Mouse (Mus musculus) R1 (cell line): ENCODE data around the gene Eya4.

ENCODE experiments used
- DNase-seq: peaks from one replicate; pipeline ENCODE4 v3.0.0-alpha.2; 2018; ENCODE audit warnings: low read depth, low spot score

Eya4 gene

DNA sequence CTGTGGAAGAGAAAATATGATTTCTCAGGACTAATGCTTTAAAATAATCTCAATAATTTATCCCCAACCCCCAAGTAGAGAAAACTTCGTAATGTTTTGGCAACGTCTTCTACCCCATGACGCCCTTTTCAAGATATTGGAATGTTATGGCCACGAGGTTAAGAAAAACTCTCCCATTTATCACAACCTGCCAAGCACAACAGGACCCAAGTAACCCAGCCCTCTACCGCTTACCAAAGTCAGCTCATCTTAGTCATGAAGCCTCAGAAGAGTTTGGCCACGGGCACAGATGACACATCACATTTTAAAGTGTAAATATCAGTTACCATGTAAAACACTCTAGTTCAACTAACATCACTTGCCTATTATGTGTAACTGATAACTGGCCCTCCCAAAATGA is 117.2 kb downstream of the Eya4 start:
- no peak for DNase-seq

- DNase-seq = no peak
Observed at GRCm38 (mm10) chr10:23230863-23231262, 119.7 kb downstream of the Eya4 start.

DNA sequence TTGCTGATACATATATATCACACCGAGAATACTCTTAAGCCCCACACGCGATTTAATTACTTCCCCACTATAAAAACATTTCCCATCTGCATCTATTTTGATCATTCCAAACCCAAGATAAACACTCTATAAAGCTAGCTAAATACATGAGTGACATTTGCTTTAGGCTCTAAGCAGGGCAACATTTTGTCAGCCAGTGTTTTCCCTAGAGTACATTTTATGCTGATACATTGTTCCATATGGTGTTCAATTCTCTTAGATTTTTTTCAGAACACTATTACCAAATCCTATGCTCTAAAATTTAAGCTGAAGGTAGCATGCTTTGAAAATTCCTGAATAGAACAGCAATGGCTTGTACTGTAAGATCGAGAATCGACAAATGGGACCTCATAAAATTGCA is 127.2 kb downstream of the Eya4 start:
- DNase-seq = no peak

- no peak for DNase-seq
Observed at GRCm38 (mm10) chr10:23220432-23220831, 130.2 kb downstream of the Eya4 start.

DNA sequence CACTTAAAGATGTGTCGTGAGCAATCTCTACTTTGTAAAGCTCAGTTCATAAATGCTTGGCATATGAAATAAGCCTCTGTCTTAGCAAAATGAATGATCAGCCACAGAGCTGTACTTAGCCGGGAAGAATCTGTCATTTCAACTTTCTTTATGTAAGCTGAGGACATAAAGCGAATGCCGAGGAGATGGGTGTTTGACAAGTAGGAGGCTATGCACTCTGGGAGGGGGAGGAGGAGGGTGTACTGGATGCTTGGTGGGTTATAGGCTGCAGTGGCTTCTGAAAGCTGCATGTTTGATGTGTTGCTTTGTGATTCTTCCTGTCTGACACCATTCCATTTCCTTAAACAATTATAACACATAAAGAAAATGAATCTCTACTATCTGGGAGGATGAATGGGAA is 133.8 kb downstream of the Eya4 start:
- no peak for DNase-seq

DNA sequence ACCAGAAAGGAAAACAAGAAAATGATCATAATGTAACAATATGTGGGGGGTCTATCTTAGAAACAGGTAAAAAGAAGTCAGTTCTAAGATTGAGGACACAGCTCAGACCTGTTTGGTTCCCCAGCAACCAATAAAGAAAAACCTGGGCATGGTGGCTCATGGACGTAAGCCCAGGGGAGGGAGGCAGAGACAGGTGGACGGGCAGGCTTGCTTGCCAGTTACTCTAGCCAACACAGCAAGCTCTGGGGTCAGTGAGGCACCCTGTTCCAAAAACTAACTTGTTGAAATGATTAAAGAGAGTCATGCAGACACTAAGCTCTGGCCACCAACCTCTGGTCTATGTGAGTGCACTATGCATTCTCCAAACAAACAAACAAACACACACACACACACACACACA is 139.2 kb downstream of the Eya4 start:
- DNase-seq = no peak

DNA sequence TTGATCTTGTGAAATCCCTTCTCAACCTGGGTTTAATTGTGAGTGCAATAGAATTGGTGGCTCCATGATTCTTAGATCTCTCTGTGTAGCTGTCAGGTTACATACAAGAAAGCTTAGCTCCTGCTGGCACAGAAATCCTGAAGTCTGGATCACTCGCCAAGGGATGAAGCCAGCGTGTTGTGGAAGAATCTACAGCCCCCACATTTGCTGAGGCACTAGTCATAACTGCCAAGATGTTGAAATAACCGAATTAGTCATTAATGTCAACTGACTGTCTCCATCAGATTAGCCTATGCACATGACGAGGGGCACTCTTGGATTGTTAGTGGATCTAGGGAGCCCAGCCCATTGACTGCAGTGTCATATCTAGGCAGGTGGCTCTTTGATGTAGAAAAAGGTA is 146.7 kb downstream of the Eya4 start:
- no peak for DNase-seq

GRCm38 (mm10) chr10:23203144-23203838 is 147.3 kb downstream of the Eya4 start:
- DNase-seq = no peak

- DNase-seq = no peak
Observed at GRCm38 (mm10) chr10:23202591-23202990, 148.0 kb downstream of the Eya4 start.

DNA sequence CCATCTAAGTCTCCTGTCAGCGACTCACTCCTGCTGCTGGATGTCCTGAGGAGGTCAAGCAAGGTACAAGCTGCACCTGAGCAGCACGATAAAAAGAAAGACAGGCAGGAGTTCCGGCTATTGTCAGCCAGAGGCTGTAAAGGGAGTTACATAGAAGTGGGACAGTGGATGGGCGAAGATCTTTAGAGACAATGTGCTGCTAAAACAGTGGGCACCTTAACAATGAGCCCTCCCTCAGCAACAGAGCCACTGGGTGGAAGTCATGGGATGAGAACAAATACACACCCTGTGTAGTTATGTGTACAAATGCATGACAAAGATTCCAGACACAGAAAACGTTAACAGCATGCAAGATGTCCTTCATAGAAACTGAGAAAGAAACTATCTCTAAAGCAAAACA is 152.3 kb downstream of the Eya4 start:
- peak; percentile 75 for DNase-seq

- no peak for DNase-seq
Observed at GRCm38 (mm10) chr10:23196336-23196735, 154.2 kb downstream of the Eya4 start.

DNA sequence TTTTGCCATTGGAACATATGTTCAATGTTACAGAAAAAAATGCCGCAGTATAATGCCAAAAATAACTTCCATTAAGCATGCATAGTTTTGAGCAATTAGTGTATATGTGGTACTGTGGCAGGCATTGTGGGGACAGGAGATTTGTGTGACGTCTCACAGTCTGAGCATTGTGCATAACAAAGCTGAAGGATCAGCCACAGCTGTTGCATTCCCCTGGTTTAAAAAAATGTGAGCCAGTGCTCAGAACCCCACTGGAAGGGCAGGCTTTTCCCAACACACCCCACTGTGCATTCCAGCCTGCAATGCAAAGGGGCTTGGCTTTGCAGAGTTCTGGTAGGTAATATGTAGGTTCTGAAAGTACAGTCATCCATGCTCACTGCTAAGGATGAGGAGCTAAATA is 155.2 kb downstream of the Eya4 start:
- DNase-seq = peak; percentile 92

GRCm38 (mm10) chr10:23189836-23190235 is 160.8 kb downstream of the Eya4 start:
- DNase-seq = no peak

DNA sequence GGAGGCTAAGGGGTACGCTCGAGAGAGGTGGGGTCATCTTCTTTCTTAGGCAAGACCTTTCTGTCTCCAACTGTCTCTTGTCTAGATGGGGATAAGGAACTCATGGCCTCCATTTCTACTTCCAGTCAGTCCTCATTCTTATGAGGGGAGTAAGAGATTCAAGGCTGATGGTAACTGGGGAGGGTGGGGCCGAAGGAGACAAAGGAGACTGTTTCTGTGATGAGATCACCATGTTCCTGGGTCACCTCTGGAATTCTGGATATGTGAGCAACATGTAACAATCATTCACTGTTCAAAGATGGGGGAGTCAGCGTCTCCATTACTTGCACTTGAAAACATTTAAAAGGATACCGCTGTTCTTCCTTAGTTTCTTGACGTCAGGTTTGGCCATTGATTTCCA is 165.2 kb downstream of the Eya4 start:
- peak; percentile 65 for DNase-seq

GRCm38 (mm10) chr10:23181572-23182493 is 168.8 kb downstream of the Eya4 start:
- DNase-seq = no peak

DNA sequence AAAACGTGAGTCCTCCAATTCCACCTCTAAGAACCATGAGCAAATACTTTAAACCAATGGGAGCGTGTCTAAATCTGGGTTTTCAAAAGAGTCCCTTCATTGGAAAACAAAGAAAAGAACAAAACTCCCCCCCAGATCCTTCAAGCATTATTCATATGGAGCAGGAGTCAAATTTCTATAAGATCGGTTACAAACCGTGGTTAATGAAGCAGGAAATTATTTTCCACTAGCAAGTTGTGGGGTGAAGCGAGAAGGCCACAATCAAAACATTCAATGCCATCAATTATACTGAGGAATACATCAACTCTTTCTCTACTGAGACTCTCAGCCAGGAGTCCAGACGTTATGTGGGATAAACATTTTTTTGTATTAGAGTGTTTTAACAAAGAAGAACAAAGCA is 171.3 kb downstream of the Eya4 start:
- no peak for DNase-seq

- no peak for DNase-seq
Observed at GRCm38 (mm10) chr10:23177347-23178046, 173.1 kb downstream of the Eya4 start.

- DNase-seq = no peak
Observed at GRCm38 (mm10) chr10:23176666-23177346, 173.8 kb downstream of the Eya4 start.

GRCm38 (mm10) chr10:23171541-23171940 is 179.0 kb downstream of the Eya4 start:
- DNase-seq = no peak

DNA sequence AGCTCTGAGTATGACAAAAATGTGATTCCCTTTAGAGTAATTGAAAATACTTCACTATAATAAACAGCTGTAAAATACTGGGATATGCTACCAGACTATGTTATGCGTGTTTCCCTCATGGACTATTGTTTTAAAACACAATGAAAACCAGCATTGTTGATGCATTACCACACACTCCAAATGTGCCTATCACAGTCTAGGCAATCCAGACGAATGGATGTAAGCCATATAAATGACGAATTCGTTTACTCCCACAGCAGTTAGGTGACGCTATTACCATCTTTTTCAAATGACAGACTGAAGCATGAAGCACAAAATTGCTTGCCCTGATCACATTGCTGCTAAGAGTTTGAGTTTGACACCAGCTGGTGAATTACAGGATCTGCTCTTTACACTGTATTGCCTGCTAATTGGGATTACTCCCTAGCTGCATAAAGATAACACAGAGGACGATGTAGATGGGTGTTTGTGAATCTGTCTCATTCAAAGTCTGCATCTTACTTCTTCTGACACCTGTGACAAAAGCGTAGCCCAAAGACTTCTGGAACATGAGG is 185.4 kb downstream of the Eya4 start:
- DNase-seq = no peak

GRCm38 (mm10) chr10:23159844-23160243 is 190.7 kb downstream of the Eya4 start:
- DNase-seq = no peak
